Mouse (Mus musculus): Measurements from ENCODE around the gene Rnf26.
A peak's percentile ranks its signal among the peaks of the same experiment; 100 is the strongest.

Gene Rnf26

GRCm38 (mm10) chr9:44093612-44094503 is 19.5 kb downstream of the Rnf26 start:
- DNase-seq (ENCODE audit: low spot score in 2 of 2) = peak; percentile 65 to 73

- no peak for DNase-seq (ENCODE audit: low spot score in 2 of 2)
These were observed 24.3 kb downstream of the Rnf26 start for GRCm38 (mm10) chr9:44088877-44089608.

GRCm38 (mm10) chr9:44087761-44088455 is 25.4 kb downstream of the Rnf26 start:
- peak; percentile 47 to 66 for DNase-seq (ENCODE audit: low spot score in 2 of 2)

GRCm38 (mm10) chr9:44086960-44087359 is 26.4 kb downstream of the Rnf26 start:
- no peak for DNase-seq (ENCODE audit: low spot score in 2 of 2)

- DNase-seq (ENCODE audit: low spot score in 2 of 2) = peak; percentile 58 to 67
These were observed 27.3 kb downstream of the Rnf26 start for GRCm38 (mm10) chr9:44085741-44086665.

GRCm38 (mm10) chr9:44085276-44085675 is 28.0 kb downstream of the Rnf26 start:
- DNase-seq (ENCODE audit: low spot score in 2 of 2) = no peak

GRCm38 (mm10) chr9:44084659-44085229 is 28.6 kb downstream of the Rnf26 start:
- peak; percentile 78 to 85 for DNase-seq (ENCODE audit: low spot score in 2 of 2)

- no peak for DNase-seq (ENCODE audit: low spot score in 2 of 2)
These were observed 29.1 kb downstream of the Rnf26 start for GRCm38 (mm10) chr9:44084236-44084635.

- peak; percentile 58 to 73 for DNase-seq (ENCODE audit: low spot score in 2 of 2)
These were observed 29.8 kb downstream of the Rnf26 start for GRCm38 (mm10) chr9:44083392-44084121.

- DNase-seq (ENCODE audit: low spot score in 2 of 2) = no peak
These were observed 31.1 kb downstream of the Rnf26 start for GRCm38 (mm10) chr9:44082266-44082665.

GRCm38 (mm10) chr9:44081581-44081980 is 31.7 kb downstream of the Rnf26 start:
- no peak for DNase-seq (ENCODE audit: low spot score in 2 of 2)

- peak in 1 of 2 experiments; percentile 11 for DNase-seq (ENCODE audit: low spot score in 2 of 2)
These were observed 32.4 kb downstream of the Rnf26 start for GRCm38 (mm10) chr9:44080953-44081352.

- DNase-seq (ENCODE audit: low spot score in 2 of 2) = peak in 1 of 2 experiments; percentile 5
These were observed 33.1 kb downstream of the Rnf26 start for GRCm38 (mm10) chr9:44079997-44080780.

GRCm38 (mm10) chr9:44078955-44079756 is 34.2 kb downstream of the Rnf26 start:
- peak in 1 of 2 experiments; percentile 12 for DNase-seq (ENCODE audit: low spot score in 2 of 2)

- no peak for DNase-seq (ENCODE audit: low spot score in 2 of 2)
These were observed 35.0 kb downstream of the Rnf26 start for GRCm38 (mm10) chr9:44078136-44078797.

- no peak for DNase-seq (ENCODE audit: low spot score in 2 of 2)
These were observed 35.9 kb downstream of the Rnf26 start for GRCm38 (mm10) chr9:44077266-44077910.

GRCm38 (mm10) chr9:44076764-44077120 is 36.6 kb downstream of the Rnf26 start:
- DNase-seq (ENCODE audit: low spot score in 2 of 2) = no peak

Measured in frontal cortex, postnatal 14 days (tissue).